Mouse (Mus musculus): ENCODE measurements around the gene Galns.

DNA sequence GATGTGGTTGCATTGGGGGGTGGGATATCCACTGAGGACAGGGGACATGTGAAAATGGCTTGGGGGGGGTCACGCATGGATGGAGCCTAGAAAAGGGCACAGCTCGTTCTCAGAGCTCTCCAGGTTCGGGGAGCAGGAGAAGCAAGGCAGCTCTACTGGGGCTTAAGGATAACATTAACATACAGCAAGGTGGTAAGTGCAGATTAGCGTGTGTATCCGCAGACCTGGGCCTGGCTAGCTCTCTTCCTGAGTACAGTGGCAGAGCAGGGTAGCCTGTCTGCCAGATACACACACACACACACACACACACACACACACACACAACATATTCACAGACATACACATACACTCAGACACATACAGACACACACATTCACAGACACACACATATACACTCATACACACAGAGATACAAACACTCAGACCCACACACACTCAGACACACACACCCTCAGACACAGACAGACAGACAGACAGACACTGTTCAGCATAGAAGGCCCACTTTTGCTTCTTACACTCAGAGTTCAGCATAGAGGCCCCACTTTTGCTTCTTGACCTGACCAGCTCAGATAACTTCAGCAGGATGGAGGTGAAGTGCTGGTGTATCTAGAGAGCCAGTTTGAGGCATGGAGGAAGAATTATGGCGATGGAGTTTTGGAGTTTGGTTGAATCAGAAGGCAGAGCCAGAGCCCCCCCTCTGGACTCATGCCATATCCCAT, 7.6 kb upstream of the Galns start:
- TF ChIP-seq CTCF (IDR thresholded peaks at IDR 0.05) (no peak), EP300 (IDR thresholded peaks at IDR 0.05) (no peak)

All from lung, postnatal 0 days (tissue).